Mouse (Mus musculus) subcutaneous adipose tissue, adult 2 months (tissue): ENCODE results near the gene Atp7b. TPM values are rescaled to one million over a fixed set of nuclear protein-coding genes. Genes with fewer than 3 reads are reported as not detected.

Source experiments
- polyA plus RNA-seq: library from polyadenylated mRNA; depleted of rRNA; stranded (reverse); fragments of >200 nt; gene quantifications from 2 replicates; pipeline ENCODE4 v1.2.3, GENCODE M21; 2012; ENCODE audit warnings: low replicate concordance; rRNA removed

The Atp7b gene
- polyA plus RNA-seq: 0.04 and 0.77 TPM in 2 replicates

GRCm38 (mm10) chr8:22059821-22060445 is at the start of gene Atp7b:
Gene Atp7b (minus strand): TSS chr8:22060305.

GRCm38 (mm10) chr8:22060446-22060889 is 363 bp upstream of the Atp7b start, which contains the start of gene Alg11:
Gene Alg11 (plus strand): TSS chr8:22060721.

GRCm38 (mm10) chr8:21969475-21969874 is 90.6 kb downstream of the Atp7b start, which contains the start of gene Ccdc70:
Gene Ccdc70 (plus strand): TSS chr8:21969775.

GRCm38 (mm10) chr8:21958414-21958813 is 101.7 kb downstream of the Atp7b start, which contains the start of gene Fam90a1a:
Gene Fam90a1a (plus strand): TSS chr8:21958714.

GRCm38 (mm10) chr8:21946462-21946861 is 113.6 kb downstream of the Atp7b start, which contains the start of gene Defb13:
Gene Defb13 (plus strand): TSS chr8:21946762.

Other genes with a start within 250 kb of the Atp7b start
- not detected in 2 replicates for gene Defb50, start 236.8 kb downstream of the Atp7b start, polyA plus RNA-seq
- not detected in 2 replicates for gene Defb2, start 220.4 kb downstream of the Atp7b start, polyA plus RNA-seq
- gene Defb10, start 201.4 kb downstream of the Atp7b start, polyA plus RNA-seq: not detected in 2 replicates
- not detected in 2 replicates for gene Defb9, start 174.9 kb downstream of the Atp7b start, polyA plus RNA-seq
- gene Defb11, start 153.9 kb downstream of the Atp7b start, polyA plus RNA-seq: not detected in 2 replicates
- not detected in 2 replicates for gene Defb15, start 127.6 kb downstream of the Atp7b start, polyA plus RNA-seq
- not detected in 2 replicates for gene Defb35, start 122.0 kb downstream of the Atp7b start, polyA plus RNA-seq
- not detected in 2 replicates for gene Defb13, start 113.5 kb downstream of the Atp7b start, polyA plus RNA-seq
- gene Fam90a1a, start 101.6 kb downstream of the Atp7b start, polyA plus RNA-seq: not detected in 2 replicates
- gene Ccdc70, start 90.5 kb downstream of the Atp7b start, polyA plus RNA-seq: not detected in 2 replicates
- gene Alg11, start 416 bp upstream of the Atp7b start, polyA plus RNA-seq: 5.9 and 9.0 TPM in 2 replicates
- 0.18 TPM in 1 of 2 replicates, not detected in the other for gene Nek5, start 64.7 kb upstream of the Atp7b start, polyA plus RNA-seq
- 1.2 and 1.8 TPM in 2 replicates for gene Nek3, start 106.1 kb upstream of the Atp7b start, polyA plus RNA-seq
- 0.54 and 3.1 TPM in 2 replicates for gene Ckap2, start 125.5 kb upstream of the Atp7b start, polyA plus RNA-seq
- gene Vps36, start 132.5 kb upstream of the Atp7b start, polyA plus RNA-seq: 12.3 and 13.2 TPM in 2 replicates
- gene Thsd1, start 167.0 kb upstream of the Atp7b start, polyA plus RNA-seq: 9.9 and 10.4 TPM in 2 replicates
- gene Tpte, start 223.1 kb upstream of the Atp7b start, polyA plus RNA-seq: 0.06 and 0.13 TPM in 2 replicates